Mouse (Mus musculus): ENCODE data around the gene Pdcd2. TPM values are rescaled to one million over a fixed set of nuclear protein-coding genes. Genes with fewer than 3 reads are reported as not detected.
"Not testable (repeated sequence)": the region's sequence is repeated elsewhere in the genome, so short reads cannot be mapped to it uniquely, and the experiment has no call there.

Pdcd2 gene
- polyA plus RNA-seq (2012) = 1.2 and 1.5 TPM in 2 replicates

- peaks cover 24% of the 10 kb centered on the region for H3K4me1 ChIP-seq (ENCODE audit: control insufficient read depth)
- no peaks in the 10 kb centered on the region for H3K9me3 ChIP-seq (ENCODE audit: control insufficient read depth, low read length)
- no peaks in the 10 kb centered on the region for H3K27me3 ChIP-seq (ENCODE audit: control insufficient read depth)
- TF ChIP-seq GATA1 (IDR thresholded peaks at IDR 0.05; ENCODE audit: low read length) (no peak), TAL1 (IDR thresholded peaks at IDR 0.05; ENCODE audit: low read length) (no peak)
- H3K4me3 ChIP-seq (replicated peaks) = peak within 1 kb of the TSS; percentile 91
- peaks cover 35% of the 10 kb centered on the region for H3K36me3 ChIP-seq (ENCODE audit: control insufficient read depth)
Measured at GRCm38 (mm10) chr17:15526986-15527810, at the start of gene Pdcd2. Gene Pdcd2 (minus strand): TSS chr17:15527301.

GRCm38 (mm10) chr17:15575056-15575455, 48.0 kb upstream of the Pdcd2 start:
- no peaks in the 10 kb centered on the region for H3K36me3 ChIP-seq (ENCODE audit: control insufficient read depth)
- peaks cover 37% of the 10 kb centered on the region for H3K27me3 ChIP-seq (ENCODE audit: control insufficient read depth)
- H3K4me3 ChIP-seq (replicated peaks) = no peak overlapping the region
- H3K4me1 ChIP-seq (ENCODE audit: control insufficient read depth) = no peaks in the 10 kb centered on the region
- no peak for TF ChIP-seq TAL1 (IDR thresholded peaks at IDR 0.05; ENCODE audit: low read length)
- H3K9me3 ChIP-seq (ENCODE audit: control insufficient read depth, low read length) = no peaks in the 10 kb centered on the region

DNA sequence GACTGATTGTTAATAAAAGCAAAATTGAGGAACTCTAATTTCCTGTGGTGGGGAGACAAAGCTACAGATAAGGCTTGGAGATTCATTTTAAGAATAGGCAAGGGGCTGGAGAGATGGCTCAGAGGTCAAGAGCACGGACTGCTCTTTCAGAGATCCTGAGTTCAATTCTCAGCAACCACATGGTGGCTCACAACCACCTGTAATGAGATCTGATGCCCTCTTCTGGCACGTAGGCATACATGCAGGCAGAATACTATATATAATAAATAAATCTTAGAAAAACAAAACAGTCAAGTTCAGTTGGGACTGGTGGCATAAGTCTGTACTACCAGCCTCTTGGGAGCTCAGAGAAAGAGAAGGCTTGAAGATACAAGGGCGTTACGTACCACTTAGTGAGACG, 39.8 kb upstream of the Pdcd2 start:
- peaks cover 12% of the 10 kb centered on the region for H3K4me1 ChIP-seq (ENCODE audit: control insufficient read depth)
- H3K4me3 ChIP-seq (replicated peaks) = no peak overlapping the region
- no peaks in the 10 kb centered on the region for H3K36me3 ChIP-seq (ENCODE audit: control insufficient read depth)
- no peaks in the 10 kb centered on the region for H3K9me3 ChIP-seq (ENCODE audit: control insufficient read depth, low read length)
- H3K27me3 ChIP-seq (ENCODE audit: control insufficient read depth) = peaks cover 8% of the 10 kb centered on the region
- TF ChIP-seq TAL1 (IDR thresholded peaks at IDR 0.05; ENCODE audit: low read length) = no peak

- Histone ChIP-seq H3K4me3 (replicated peaks) (peak overlapping the region; percentile 75), H3K4me1 (ENCODE audit: control insufficient read depth) (peaks cover 12% of the 10 kb centered on the region), H3K27me3 (ENCODE audit: control insufficient read depth) (peaks cover 8% of the 10 kb centered on the region), H3K36me3 (ENCODE audit: control insufficient read depth) (no peaks in the 10 kb centered on the region), H3K9me3 (ENCODE audit: control insufficient read depth, low read length) (no peaks in the 10 kb centered on the region)
- TF ChIP-seq GATA1 (IDR thresholded peaks at IDR 0.05; ENCODE audit: low read length) = no peak
- no peak for TF ChIP-seq TAL1 (IDR thresholded peaks at IDR 0.05; ENCODE audit: low read length)
Measured at GRCm38 (mm10) chr17:15564928-15565300, 37.8 kb upstream of the Pdcd2 start.

DNA sequence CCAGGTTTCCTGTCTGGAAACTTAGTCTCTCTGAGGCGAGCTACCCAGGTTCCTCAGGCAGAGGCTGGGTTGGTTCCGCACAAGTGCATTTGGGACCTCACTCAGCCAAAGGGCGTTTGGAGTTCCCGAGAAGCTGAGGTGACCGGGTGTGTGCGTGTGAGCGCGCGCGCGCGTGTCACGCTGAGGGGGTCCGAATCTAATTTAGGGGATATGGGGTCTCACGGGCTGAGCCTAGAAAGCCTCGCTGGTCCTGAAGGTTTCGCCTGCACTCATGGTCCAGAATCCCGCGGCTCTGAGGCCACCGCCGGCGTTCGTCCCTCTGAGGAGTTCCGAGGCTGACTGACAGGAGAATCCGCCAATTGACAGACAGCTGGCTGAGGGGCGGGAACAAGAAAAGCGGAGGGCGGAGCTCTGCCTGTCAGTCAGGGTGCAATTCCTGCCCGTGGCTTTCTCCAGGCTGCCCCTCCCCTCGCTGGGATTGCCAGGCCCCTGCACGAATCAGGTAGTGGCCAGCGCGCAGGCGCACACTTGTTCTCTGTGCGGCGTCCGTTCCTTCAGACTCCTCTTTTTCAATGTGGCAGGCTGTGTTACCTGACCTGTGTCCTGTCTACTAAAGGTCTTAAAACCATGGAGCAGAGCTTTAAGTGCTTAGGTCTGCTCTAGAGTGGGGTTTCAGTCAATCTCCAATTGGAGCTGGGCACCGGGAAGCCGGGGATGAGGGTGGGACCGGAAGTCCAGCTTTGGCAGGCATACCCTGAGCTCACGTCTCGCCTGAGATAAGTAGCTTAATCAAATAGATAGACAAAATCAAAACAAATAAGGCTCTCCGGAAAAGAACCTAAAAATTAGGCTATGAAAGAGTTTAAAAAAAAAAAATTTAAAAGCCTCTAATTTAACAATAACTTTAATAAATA, 37.2 kb upstream of the Pdcd2 start, which contains the start of gene Prdm9:
Gene Prdm9 (minus strand): TSS at position 341 of the 914 bp plus-strand sequence.
- peaks cover 12% of the 10 kb centered on the region for H3K4me1 ChIP-seq (ENCODE audit: control insufficient read depth)
- H3K27me3 ChIP-seq (ENCODE audit: control insufficient read depth) = peaks cover 8% of the 10 kb centered on the region
- H3K36me3 ChIP-seq (ENCODE audit: control insufficient read depth) = no peaks in the 10 kb centered on the region
- peak within 1 kb of the TSS; percentile 75 for H3K4me3 ChIP-seq (replicated peaks)
- no peaks in the 10 kb centered on the region for H3K9me3 ChIP-seq (ENCODE audit: control insufficient read depth, low read length)
- no peak for TF ChIP-seq GATA1 (IDR thresholded peaks at IDR 0.05; ENCODE audit: low read length)
- no peak for TF ChIP-seq TAL1 (IDR thresholded peaks at IDR 0.05; ENCODE audit: low read length)

GRCm38 (mm10) chr17:15559946-15560345, 32.8 kb upstream of the Pdcd2 start:
- Histone ChIP-seq H3K4me1 (ENCODE audit: control insufficient read depth) (peaks cover 10% of the 10 kb centered on the region), H3K9me3 (ENCODE audit: control insufficient read depth, low read length) (no peaks in the 10 kb centered on the region), H3K4me3 (replicated peaks) (no peak overlapping the region), H3K27me3 (ENCODE audit: control insufficient read depth) (peaks cover 8% of the 10 kb centered on the region), H3K36me3 (ENCODE audit: control insufficient read depth) (no peaks in the 10 kb centered on the region)
- TF ChIP-seq GATA1 (IDR thresholded peaks at IDR 0.05; ENCODE audit: low read length) = no peak
- no peak for TF ChIP-seq TAL1 (IDR thresholded peaks at IDR 0.05; ENCODE audit: low read length)

DNA sequence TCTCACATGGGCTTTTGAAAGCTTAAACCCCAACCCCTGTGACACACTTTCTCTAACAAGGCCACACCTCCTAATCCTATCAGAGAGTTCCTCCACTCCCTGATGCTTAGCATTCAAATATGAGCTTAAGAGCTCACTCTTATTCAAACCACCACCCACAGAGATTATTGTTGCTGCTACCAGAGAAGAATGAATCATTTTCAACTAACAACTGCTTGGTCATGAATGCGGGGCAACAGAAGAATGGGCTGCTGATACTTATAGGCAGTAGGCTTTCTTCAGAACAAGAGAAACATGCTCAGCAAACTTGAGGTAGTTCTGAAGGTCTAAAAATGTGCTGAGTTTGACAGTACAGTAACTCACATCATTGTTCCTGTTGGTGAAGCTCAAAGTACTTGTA, 22.6 kb upstream of the Pdcd2 start:
- H3K4me3 ChIP-seq (replicated peaks) = no peak overlapping the region
- H3K36me3 ChIP-seq (ENCODE audit: control insufficient read depth) = no peaks in the 10 kb centered on the region
- no peaks in the 10 kb centered on the region for H3K4me1 ChIP-seq (ENCODE audit: control insufficient read depth)
- H3K27me3 ChIP-seq (ENCODE audit: control insufficient read depth) = no peaks in the 10 kb centered on the region
- TF ChIP-seq TAL1 (IDR thresholded peaks at IDR 0.05; ENCODE audit: low read length) (no peak), GATA1 (IDR thresholded peaks at IDR 0.05; ENCODE audit: low read length) (no peak)
- H3K9me3 ChIP-seq (ENCODE audit: control insufficient read depth, low read length) = no peaks in the 10 kb centered on the region

DNA sequence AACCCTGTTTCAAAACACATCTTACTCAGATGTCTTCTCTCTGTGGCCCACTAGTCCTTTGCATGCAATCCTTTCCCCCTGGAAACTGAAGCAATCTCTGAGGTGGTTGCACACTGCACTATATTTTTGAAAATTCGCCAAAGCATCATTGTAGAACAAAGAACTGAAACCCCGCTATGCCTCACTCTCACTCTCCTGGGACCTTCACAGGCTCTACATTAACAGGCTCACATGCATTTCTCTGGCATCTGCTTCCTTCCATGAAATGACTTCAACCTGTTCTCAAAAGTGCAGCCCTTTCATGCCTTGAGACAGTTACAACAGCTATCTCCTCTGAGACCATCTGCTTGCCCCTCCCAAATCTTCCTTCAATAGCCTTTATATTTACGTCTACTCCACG, 19.3 kb upstream of the Pdcd2 start:
- TF ChIP-seq TAL1 (IDR thresholded peaks at IDR 0.05; ENCODE audit: low read length) (no peak), GATA1 (IDR thresholded peaks at IDR 0.05; ENCODE audit: low read length) (no peak)
- Histone ChIP-seq H3K9me3 (ENCODE audit: control insufficient read depth, low read length) (peaks cover 2% of the 10 kb centered on the region), H3K4me1 (ENCODE audit: control insufficient read depth) (no peaks in the 10 kb centered on the region)

GRCm38 (mm10) chr17:15543868-15544267, 16.8 kb upstream of the Pdcd2 start:
- not testable (repeated sequence) for H3K9me3 ChIP-seq (ENCODE audit: control insufficient read depth, low read length); H3K4me1 ChIP-seq (ENCODE audit: control insufficient read depth); H3K36me3 ChIP-seq (ENCODE audit: control insufficient read depth); H3K27me3 ChIP-seq (ENCODE audit: control insufficient read depth); H3K4me3 ChIP-seq (replicated peaks)

More for the DNA sequence above, 19.3 kb upstream of the Pdcd2 start:
- no peak overlapping the region for H3K4me3 ChIP-seq (replicated peaks)
- no peaks in the 10 kb centered on the region for H3K36me3 ChIP-seq (ENCODE audit: control insufficient read depth)
- no peaks in the 10 kb centered on the region for H3K27me3 ChIP-seq (ENCODE audit: control insufficient read depth)
